Mouse (Mus musculus): Measurements from ENCODE around the gene Maml3. TPM values are rescaled to one million over a fixed set of nuclear protein-coding genes. Genes with fewer than 3 reads are reported as not detected.

Maml3 gene
- polyA plus RNA-seq, 1 experiment from 2014 or later, result 3.6 TPM

GRCm38 (mm10) chr3:51888295-51888661 lies 216.6 kb downstream of the Maml3 start:
- H3K4me1 ChIP-seq (ENCODE audit: control insufficient read depth, insufficient read depth, low read length), result peaks cover 19% of the 10 kb centered on the region
- H3K4me2 ChIP-seq (ENCODE audit: low read depth, low read length), result peak overlapping the region; percentile 47
- no peaks in the 10 kb centered on the region for H3K36me3 ChIP-seq (ENCODE audit: control insufficient read depth, insufficient read depth, low read length)
- whole genome bisulfite sequencing, result 11% methylated on average over 7 of the region's 8 CpGs
- H3K9ac ChIP-seq (ENCODE audit: low read depth, low read length), result peak overlapping the region; percentile 48; the same call in 1 of the 2 replicates
- no peaks in the 10 kb centered on the region for H3K27me3 ChIP-seq (replicated peaks; ENCODE audit: control insufficient read depth, insufficient read depth, low read length)
- no peaks in the 10 kb centered on the region for H3K9me3 ChIP-seq (ENCODE audit: control insufficient read depth, low read length)
- ATAC-seq, result no peak
- H3K4me3 ChIP-seq (ENCODE audit: low read length), result no peak overlapping the region
- H3K27ac ChIP-seq (ENCODE audit: low read length), result no peak overlapping the region

GRCm38 (mm10) chr3:51885920-51886319 lies 219.0 kb downstream of the Maml3 start:
- no peak overlapping the region for H3K9ac ChIP-seq (ENCODE audit: low read depth, low read length)
- no peaks in the 10 kb centered on the region for H3K27me3 ChIP-seq (replicated peaks; ENCODE audit: control insufficient read depth, insufficient read depth, low read length)
- H3K4me1 ChIP-seq (ENCODE audit: control insufficient read depth, insufficient read depth, low read length), result peaks cover 24% of the 10 kb centered on the region
- H3K4me2 ChIP-seq (ENCODE audit: low read depth, low read length), result no peak overlapping the region
- 63% methylated on average over 5 of the region's 5 CpGs for WGBS
- no peaks in the 10 kb centered on the region for H3K9me3 ChIP-seq (ENCODE audit: control insufficient read depth, low read length)
- H3K36me3 ChIP-seq (ENCODE audit: control insufficient read depth, insufficient read depth, low read length), result no peaks in the 10 kb centered on the region
- no peak overlapping the region for H3K27ac ChIP-seq (ENCODE audit: low read length)
- no peak for ATAC-seq
- no peak overlapping the region for H3K4me3 ChIP-seq (ENCODE audit: low read length)

GRCm38 (mm10) chr3:51885487-51885886 lies 219.4 kb downstream of the Maml3 start:
- 91% methylated on average over 5 of the region's 5 CpGs for WGBS
- ATAC-seq, result no peak

GRCm38 (mm10) chr3:51881981-51882380 lies 222.9 kb downstream of the Maml3 start:
- Histone ChIP-seq H3K27ac (ENCODE audit: low read length) (no peak overlapping the region), H3K36me3 (ENCODE audit: control insufficient read depth, insufficient read depth, low read length) (no peaks in the 10 kb centered on the region), H3K9ac (ENCODE audit: low read depth, low read length) (no peak overlapping the region), H3K4me1 (ENCODE audit: control insufficient read depth, insufficient read depth, low read length) (peaks cover 5% of the 10 kb centered on the region), H3K4me3 (ENCODE audit: low read length) (no peak overlapping the region), H3K27me3 (replicated peaks; ENCODE audit: control insufficient read depth, insufficient read depth, low read length) (no peaks in the 10 kb centered on the region), H3K9me3 (ENCODE audit: control insufficient read depth, low read length) (no peaks in the 10 kb centered on the region), H3K4me2 (ENCODE audit: low read depth, low read length) (no peak overlapping the region)
- ATAC-seq, result peak; percentile 49
- 56% methylated on average over 10 of the region's 10 CpGs for WGBS

More at GRCm38 (mm10) chr3:51885487-51885886, 219.4 kb downstream of the Maml3 start:
- Histone ChIP-seq H3K9ac (ENCODE audit: low read depth, low read length) (no peak overlapping the region), H3K4me3 (ENCODE audit: low read length) (no peak overlapping the region), H3K9me3 (ENCODE audit: control insufficient read depth, low read length) (no peaks in the 10 kb centered on the region), H3K4me2 (ENCODE audit: low read depth, low read length) (no peak overlapping the region), H3K27me3 (replicated peaks; ENCODE audit: control insufficient read depth, insufficient read depth, low read length) (no peaks in the 10 kb centered on the region), H3K27ac (ENCODE audit: low read length) (no peak overlapping the region), H3K36me3 (ENCODE audit: control insufficient read depth, insufficient read depth, low read length) (no peaks in the 10 kb centered on the region), H3K4me1 (ENCODE audit: control insufficient read depth, insufficient read depth, low read length) (peaks cover 24% of the 10 kb centered on the region)

- H3K9me3 ChIP-seq (ENCODE audit: control insufficient read depth, low read length), result no peaks in the 10 kb centered on the region
- no peak overlapping the region for H3K4me3 ChIP-seq (ENCODE audit: low read length)
- WGBS, result 60% methylated on average over 2 of the region's 2 CpGs
- no peak overlapping the region for H3K4me2 ChIP-seq (ENCODE audit: low read depth, low read length)
- no peak overlapping the region for H3K27ac ChIP-seq (ENCODE audit: low read length)
- ATAC-seq, result no peak
- H3K36me3 ChIP-seq (ENCODE audit: control insufficient read depth, insufficient read depth, low read length), result no peaks in the 10 kb centered on the region
- H3K4me1 ChIP-seq (ENCODE audit: control insufficient read depth, insufficient read depth, low read length), result peaks cover 5% of the 10 kb centered on the region
- no peak overlapping the region for H3K9ac ChIP-seq (ENCODE audit: low read depth, low read length)
- no peaks in the 10 kb centered on the region for H3K27me3 ChIP-seq (replicated peaks; ENCODE audit: control insufficient read depth, insufficient read depth, low read length)
Measured at GRCm38 (mm10) chr3:51881393-51881792, 223.5 kb downstream of the Maml3 start.

GRCm38 (mm10) chr3:51880506-51881036 lies 224.3 kb downstream of the Maml3 start:
- Histone ChIP-seq H3K4me3 (ENCODE audit: low read length) (no peak overlapping the region), H3K9ac (ENCODE audit: low read depth, low read length) (no peak overlapping the region), H3K9me3 (ENCODE audit: control insufficient read depth, low read length) (no peaks in the 10 kb centered on the region), H3K4me2 (ENCODE audit: low read depth, low read length) (no peak overlapping the region), H3K36me3 (ENCODE audit: control insufficient read depth, insufficient read depth, low read length) (no peaks in the 10 kb centered on the region), H3K4me1 (ENCODE audit: control insufficient read depth, insufficient read depth, low read length) (peaks cover 5% of the 10 kb centered on the region), H3K27ac (ENCODE audit: low read length) (no peak overlapping the region), H3K27me3 (replicated peaks; ENCODE audit: control insufficient read depth, insufficient read depth, low read length) (no peaks in the 10 kb centered on the region)
- ATAC-seq, result no peak
- 75% methylated on average over 8 of the region's 8 CpGs for WGBS

- ATAC-seq, result no peak
- no peak overlapping the region for H3K4me2 ChIP-seq (ENCODE audit: low read depth, low read length)
- 79% methylated on average over 11 of the region's 11 CpGs for WGBS
Measured at GRCm38 (mm10) chr3:51879211-51879610, 225.7 kb downstream of the Maml3 start.

GRCm38 (mm10) chr3:51878577-51878976 lies 226.3 kb downstream of the Maml3 start:
- Histone ChIP-seq H3K9ac (ENCODE audit: low read depth, low read length) (no peak overlapping the region), H3K36me3 (ENCODE audit: control insufficient read depth, insufficient read depth, low read length) (no peaks in the 10 kb centered on the region), H3K27me3 (replicated peaks; ENCODE audit: control insufficient read depth, insufficient read depth, low read length) (no peaks in the 10 kb centered on the region), H3K4me1 (ENCODE audit: control insufficient read depth, insufficient read depth, low read length) (peaks cover 11% of the 10 kb centered on the region), H3K4me3 (ENCODE audit: low read length) (no peak overlapping the region), H3K27ac (ENCODE audit: low read length) (no peak overlapping the region), H3K9me3 (ENCODE audit: control insufficient read depth, low read length) (no peaks in the 10 kb centered on the region), H3K4me2 (ENCODE audit: low read depth, low read length) (no peak overlapping the region)
- no peak for ATAC-seq
- 70% methylated on average over 9 of the region's 9 CpGs for WGBS

More at GRCm38 (mm10) chr3:51879211-51879610, 225.7 kb downstream of the Maml3 start:
- Histone ChIP-seq H3K9ac (ENCODE audit: low read depth, low read length) (no peak overlapping the region), H3K4me1 (ENCODE audit: control insufficient read depth, insufficient read depth, low read length) (peaks cover 5% of the 10 kb centered on the region), H3K36me3 (ENCODE audit: control insufficient read depth, insufficient read depth, low read length) (no peaks in the 10 kb centered on the region), H3K4me3 (ENCODE audit: low read length) (no peak overlapping the region), H3K27ac (ENCODE audit: low read length) (no peak overlapping the region), H3K9me3 (ENCODE audit: control insufficient read depth, low read length) (no peaks in the 10 kb centered on the region), H3K27me3 (replicated peaks; ENCODE audit: control insufficient read depth, insufficient read depth, low read length) (no peaks in the 10 kb centered on the region)

GRCm38 (mm10) chr3:51876729-51877128 lies 228.1 kb downstream of the Maml3 start:
- no peak overlapping the region for H3K9ac ChIP-seq (ENCODE audit: low read depth, low read length)
- no peak for ATAC-seq
- H3K27ac ChIP-seq (ENCODE audit: low read length), result no peak overlapping the region
- 90% methylated on average over 9 of the region's 9 CpGs for WGBS
- H3K4me2 ChIP-seq (ENCODE audit: low read depth, low read length), result no peak overlapping the region
- H3K36me3 ChIP-seq (ENCODE audit: control insufficient read depth, insufficient read depth, low read length), result no peaks in the 10 kb centered on the region
- no peak overlapping the region for H3K4me3 ChIP-seq (ENCODE audit: low read length)
- H3K4me1 ChIP-seq (ENCODE audit: control insufficient read depth, insufficient read depth, low read length), result peaks cover 13% of the 10 kb centered on the region
- H3K9me3 ChIP-seq (ENCODE audit: control insufficient read depth, low read length), result no peaks in the 10 kb centered on the region
- no peaks in the 10 kb centered on the region for H3K27me3 ChIP-seq (replicated peaks; ENCODE audit: control insufficient read depth, insufficient read depth, low read length)

GRCm38 (mm10) chr3:51875629-51876028 lies 229.2 kb downstream of the Maml3 start:
- Histone ChIP-seq H3K9ac (ENCODE audit: low read depth, low read length) (no peak overlapping the region), H3K9me3 (ENCODE audit: control insufficient read depth, low read length) (no peaks in the 10 kb centered on the region), H3K27me3 (replicated peaks; ENCODE audit: control insufficient read depth, insufficient read depth, low read length) (no peaks in the 10 kb centered on the region), H3K27ac (ENCODE audit: low read length) (no peak overlapping the region), H3K36me3 (ENCODE audit: control insufficient read depth, insufficient read depth, low read length) (no peaks in the 10 kb centered on the region), H3K4me1 (ENCODE audit: control insufficient read depth, insufficient read depth, low read length) (peaks cover 13% of the 10 kb centered on the region), H3K4me3 (ENCODE audit: low read length) (no peak overlapping the region), H3K4me2 (ENCODE audit: low read depth, low read length) (no peak overlapping the region)
- WGBS, result 87% methylated on average over 4 of the region's 4 CpGs
- ATAC-seq, result no peak

Measured in intestine, embryonic 16.5 days (tissue).